Mouse (Mus musculus) forebrain, postnatal 0 days (tissue): Measurements from ENCODE around the gene Selenov. TPM values are rescaled to one million over a fixed set of nuclear protein-coding genes. Genes with fewer than 3 reads are reported as not detected.

Experiments
- ATAC-seq: fragments of 200-750 bp; cut with Nextera tagmentation; 2 replicates; pipeline ENCODE4 v1.8.0; 2017; ENCODE audit warnings: mild to moderate bottlenecking, moderate library complexity
- DNase-seq: peaks from one replicate; pipeline ENCODE4 v3.0.0-alpha.2; 2015
- H3K27ac ChIP-seq: fragments of 300-500 bp; sonication (generic); 2 replicates; pipeline ENCODE4 v1.5.1; 2014; ENCODE audit warnings: low read depth, mild to moderate bottlenecking, antibody characterized with exemption, low read length, moderate library complexity, mixed read lengths
- H3K27me3 ChIP-seq: fragments of 300-500 bp; sonication (generic); 2 replicates; pipeline ENCODE4 v1.6.1; 2014; ENCODE audit warnings: mild to moderate bottlenecking, low read length, mixed read lengths; ENCODE audit not compliant: insufficient read depth
- H3K36me3 ChIP-seq: fragments of 300-500 bp; sonication (generic); 2 replicates; pipeline ENCODE4 v1.6.1; 2014; ENCODE audit warnings: mild to moderate bottlenecking, moderate library complexity; ENCODE audit not compliant: insufficient read depth
- H3K4me1 ChIP-seq: fragments of 300-500 bp; sonication (generic); 2 replicates; pipeline ENCODE4 v1.6.1; 2014; ENCODE audit warnings: antibody characterized with exemption; ENCODE audit not compliant: insufficient read depth
- H3K4me2 ChIP-seq: fragments of 300-500 bp; sonication (generic); 2 replicates; pipeline ENCODE4 v1.6.1; 2014; ENCODE audit warnings: low read depth, mild to moderate bottlenecking, moderate library complexity
- H3K4me3 ChIP-seq: fragments of 300-500 bp; sonication (generic); 2 replicates; pipeline ENCODE4 v1.5.1; 2014; ENCODE audit warnings: low read depth, low read length, mixed read lengths
- H3K9ac ChIP-seq: fragments of 300-500 bp; sonication (generic); 2 replicates; pipeline ENCODE4 v1.6.1; 2014; ENCODE audit warnings: mild to moderate bottlenecking
- H3K9me3 ChIP-seq: fragments of 300-500 bp; sonication (generic); 2 replicates; pipeline ENCODE4 v1.6.1; 2016; ENCODE audit warnings: low read length
- CTCF ChIP-seq: sonication (generic); IDR thresholded peaks from 2 replicates; pipeline ENCODE4 v1.5.1; 2016; ENCODE audit warnings: antibody characterized with exemption, control low read depth, low read depth
- WGBS: fragments of 180-500 bp; shearing (Covaris S2); extraction: QIAGEN DNeasy Blood & Tissue Kit; methylation state at CpG from one replicate; pipeline ENCODE4 v1.1.7; 2014; 5-methylcytosine and 5-hydroxymethylcytosine counted together
- polyA plus RNA-seq: library from polyadenylated mRNA; unstranded; fragments of >200 nt; fragmentation: Nextera tagmentation; extraction: Ambion mirVana; gene quantifications from 2 replicates; pipeline ENCODE4 v1.2.1, GENCODE M21; 2015
- total RNA-seq: library from RNA; depleted of rRNA; stranded (reverse); fragments of >200 nt; gene quantifications from 2 replicates; pipeline ENCODE4 v1.2.3, GENCODE M21; 2014

Gene Selenov
- total and polyA plus RNA-seq, 2 experiments from 2014 or later, result 0.71 to 2.1 TPM

GRCm38 (mm10) chr7:28326457-28326856, 35.5 kb upstream of the Selenov start:
- TF ChIP-seq CTCF, result no peak
- WGBS, result 80% methylated on average over 4 of the region's 4 CpGs
- no peaks in the 10 kb centered on the region for H3K9me3 ChIP-seq
- no peak overlapping the region for H3K27ac ChIP-seq
- H3K36me3 ChIP-seq, result peaks cover 94% of the 10 kb centered on the region
- H3K27me3 ChIP-seq, result no peaks in the 10 kb centered on the region
- DNase-seq (no peak), ATAC-seq (no peak)
- no peak overlapping the region for H3K9ac ChIP-seq
- H3K4me1 ChIP-seq, result no peaks in the 10 kb centered on the region
- no peak overlapping the region for H3K4me2 ChIP-seq
- H3K4me3 ChIP-seq, result no peak overlapping the region

GRCm38 (mm10) chr7:28325293-28325692, 34.3 kb upstream of the Selenov start:
- H3K27ac ChIP-seq, result no peak overlapping the region

GRCm38 (mm10) chr7:28321974-28322720, 31.2 kb upstream of the Selenov start:
- no peak overlapping the region for H3K27ac ChIP-seq
- 92% methylated on average over 15 of the region's 15 CpGs for WGBS
- TF ChIP-seq CTCF, result no peak

More at GRCm38 (mm10) chr7:28325293-28325692, 34.3 kb upstream of the Selenov start:
- Histone ChIP-seq H3K4me1 (no peaks in the 10 kb centered on the region), H3K4me2 (no peak overlapping the region), H3K9me3 (no peaks in the 10 kb centered on the region), H3K27me3 (no peaks in the 10 kb centered on the region), H3K36me3 (peaks cover 93% of the 10 kb centered on the region), H3K4me3 (no peak overlapping the region), H3K9ac (no peak overlapping the region)
- no peak for TF ChIP-seq CTCF
- 98% methylated on average over 8 of the region's 8 CpGs for WGBS
- no peak for DNase-seq
- ATAC-seq, result no peak

GRCm38 (mm10) chr7:28318714-28319113, 27.7 kb upstream of the Selenov start:
- Histone ChIP-seq H3K27ac (no peak overlapping the region), H3K4me2 (no peak overlapping the region), H3K36me3 (peaks cover 90% of the 10 kb centered on the region), H3K4me1 (no peaks in the 10 kb centered on the region), H3K9ac (no peak overlapping the region), H3K27me3 (no peaks in the 10 kb centered on the region), H3K4me3 (no peak overlapping the region), H3K9me3 (no peaks in the 10 kb centered on the region)
- no peak for ATAC-seq
- no peak for TF ChIP-seq CTCF
- 93% methylated on average over 17 of the region's 17 CpGs for WGBS
- no peak for DNase-seq

More at GRCm38 (mm10) chr7:28321974-28322720, 31.2 kb upstream of the Selenov start:
- Histone ChIP-seq H3K4me3 (no peak overlapping the region), H3K9me3 (no peaks in the 10 kb centered on the region), H3K4me2 (no peak overlapping the region), H3K4me1 (no peaks in the 10 kb centered on the region), H3K36me3 (peaks cover 96% of the 10 kb centered on the region), H3K27me3 (no peaks in the 10 kb centered on the region), H3K9ac (no peak overlapping the region)
- ATAC-seq, result no peak
- DNase-seq, result no peak

- Histone ChIP-seq H3K9me3 (no peaks in the 10 kb centered on the region), H3K4me1 (no peaks in the 10 kb centered on the region)
- WGBS, result 91% methylated on average over 3 of the region's 3 CpGs
These were observed 27.1 kb upstream of the Selenov start for GRCm38 (mm10) chr7:28318036-28318435.

GRCm38 (mm10) chr7:28311926-28312543, 21.0 kb upstream of the Selenov start, which contains the start of gene Timm50:
Gene Timm50, minus strand, starts transcription at chr7:28312072.
- H3K4me3 ChIP-seq, result peak within 1 kb of the TSS; percentile 78
- H3K36me3 ChIP-seq, result peaks cover 48% of the 10 kb centered on the region

More at GRCm38 (mm10) chr7:28318036-28318435, 27.1 kb upstream of the Selenov start:
- H3K27me3 ChIP-seq, result no peaks in the 10 kb centered on the region
- DNase-seq (no peak), ATAC-seq (no peak)
- H3K27ac ChIP-seq, result no peak overlapping the region
- H3K4me2 ChIP-seq, result no peak overlapping the region
- H3K4me3 ChIP-seq, result no peak overlapping the region
- H3K36me3 ChIP-seq, result peaks cover 83% of the 10 kb centered on the region
- H3K9ac ChIP-seq, result no peak overlapping the region
- TF ChIP-seq CTCF, result no peak

More at GRCm38 (mm10) chr7:28311926-28312543, 21.0 kb upstream of the Selenov start, which contains the start of gene Timm50:
- H3K4me2 ChIP-seq, result peak within 1 kb of the TSS; percentile 82
- WGBS, result 1% methylated on average over 45 of the region's 45 CpGs
- H3K9ac ChIP-seq, result peak within 1 kb of the TSS; percentile 81
- peak; percentile 99 for ATAC-seq
- no peaks in the 10 kb centered on the region for H3K9me3 ChIP-seq
- peaks cover 5% of the 10 kb centered on the region; the same call in 1 of the 2 replicates for H3K4me1 ChIP-seq
- TF ChIP-seq CTCF, result no peak; the same call in 1 of the 2 replicates
- peak within 1 kb of the TSS; percentile 64; the same call in 1 of the 2 replicates for H3K27ac ChIP-seq
- peak; percentile 97 for DNase-seq
- H3K27me3 ChIP-seq, result no peaks in the 10 kb centered on the region
